Mouse (Mus musculus): ENCODE results near the gene Ptprg. TPM values are rescaled to one million over a fixed set of nuclear protein-coding genes. Genes with fewer than 3 reads are reported as not detected.

Ptprg gene
- polyA plus RNA-seq, 1 experiment from 2014 or later = 47.9 TPM

DNA sequence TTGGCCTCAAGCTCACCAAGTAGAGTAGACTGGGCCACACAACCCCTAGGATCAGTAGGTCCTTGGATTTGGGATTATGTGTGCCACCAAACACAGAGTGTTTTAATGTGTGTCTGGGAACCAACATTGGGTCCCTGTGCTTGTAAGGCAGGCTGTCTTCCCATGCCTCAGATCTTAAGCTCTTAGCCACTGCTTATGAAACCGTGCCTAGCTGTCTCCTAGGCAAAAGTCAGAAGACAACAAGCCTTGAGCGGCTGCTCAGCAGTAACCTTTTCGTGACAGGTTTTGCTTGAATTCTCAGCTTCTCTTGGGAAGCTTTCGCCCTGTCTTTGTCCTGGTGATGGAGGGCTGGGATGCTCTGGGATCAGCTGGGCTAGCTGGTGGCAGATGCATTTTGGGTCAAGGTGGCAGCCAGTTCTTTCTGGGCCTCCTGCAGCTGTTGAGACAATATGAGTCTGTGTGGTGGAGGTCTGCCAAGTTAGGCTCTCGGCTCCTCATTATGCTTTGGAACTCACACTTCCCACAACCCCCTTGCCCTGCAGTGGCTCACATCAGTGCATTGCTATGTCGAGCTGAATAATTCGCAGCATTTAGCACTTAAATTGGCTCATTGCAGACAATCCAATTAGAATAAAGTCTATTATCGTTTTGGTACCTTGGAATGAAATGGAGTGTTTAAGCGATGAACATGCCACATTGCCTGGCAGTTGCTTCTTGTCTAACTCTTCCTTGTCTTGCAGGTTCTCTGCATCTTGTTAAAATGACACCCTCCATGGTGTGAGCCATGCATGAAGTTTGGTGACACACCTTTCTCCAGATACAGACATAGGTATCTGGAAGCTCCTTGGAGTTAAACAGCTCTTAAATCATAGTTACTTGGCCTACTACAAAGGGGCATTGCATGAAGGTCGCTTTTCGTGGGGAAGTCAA is 321.9 kb downstream of the Ptprg start:
- no peak overlapping the region for H3K4me2 ChIP-seq (replicated peaks)
- peaks cover 31% of the 10 kb centered on the region for H3K4me1 ChIP-seq
- no peak overlapping the region for H3K9ac ChIP-seq
- H3K27me3 ChIP-seq = no peaks in the 10 kb centered on the region
- no peak overlapping the region for H3K27ac ChIP-seq
- ATAC-seq (ENCODE audit: insufficient number of reproducible peaks, insufficient read depth, low FRiP score, low TSS enrichment) = no peak
- 84% methylated on average over 11 of the region's 11 CpGs for WGBS
- H3K36me3 ChIP-seq = no peaks in the 10 kb centered on the region
- H3K4me3 ChIP-seq = no peak overlapping the region
- no peaks in the 10 kb centered on the region for H3K9me3 ChIP-seq

DNA sequence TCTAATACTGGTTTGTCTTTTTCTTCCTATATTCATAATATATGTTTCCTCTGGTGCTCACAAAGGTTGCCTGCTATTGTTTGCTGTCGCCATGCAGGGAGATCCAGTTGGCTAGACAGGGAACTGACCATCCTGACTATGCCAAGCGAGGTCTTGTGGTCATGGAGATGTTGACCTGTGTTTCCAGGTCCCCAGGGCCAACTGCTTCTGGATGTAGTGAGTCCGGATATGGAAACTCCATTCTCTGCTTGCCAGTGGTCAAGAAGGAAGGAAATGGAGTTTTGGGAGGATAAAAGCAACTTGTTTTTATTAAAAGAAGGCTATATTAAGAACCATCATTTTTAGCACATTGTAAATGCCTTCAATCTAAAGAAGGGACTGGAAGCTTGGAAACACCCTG is 327.8 kb downstream of the Ptprg start:
- Histone ChIP-seq H3K4me2 (replicated peaks) (no peak overlapping the region), H3K4me3 (no peak overlapping the region), H3K27ac (no peak overlapping the region), H3K4me1 (peaks cover 35% of the 10 kb centered on the region), H3K27me3 (no peaks in the 10 kb centered on the region), H3K9ac (no peak overlapping the region), H3K9me3 (no peaks in the 10 kb centered on the region), H3K36me3 (no peaks in the 10 kb centered on the region)
- WGBS = 76% methylated on average over 3 of the region's 3 CpGs
- ATAC-seq (ENCODE audit: insufficient number of reproducible peaks, insufficient read depth, low FRiP score, low TSS enrichment) = no peak

DNA sequence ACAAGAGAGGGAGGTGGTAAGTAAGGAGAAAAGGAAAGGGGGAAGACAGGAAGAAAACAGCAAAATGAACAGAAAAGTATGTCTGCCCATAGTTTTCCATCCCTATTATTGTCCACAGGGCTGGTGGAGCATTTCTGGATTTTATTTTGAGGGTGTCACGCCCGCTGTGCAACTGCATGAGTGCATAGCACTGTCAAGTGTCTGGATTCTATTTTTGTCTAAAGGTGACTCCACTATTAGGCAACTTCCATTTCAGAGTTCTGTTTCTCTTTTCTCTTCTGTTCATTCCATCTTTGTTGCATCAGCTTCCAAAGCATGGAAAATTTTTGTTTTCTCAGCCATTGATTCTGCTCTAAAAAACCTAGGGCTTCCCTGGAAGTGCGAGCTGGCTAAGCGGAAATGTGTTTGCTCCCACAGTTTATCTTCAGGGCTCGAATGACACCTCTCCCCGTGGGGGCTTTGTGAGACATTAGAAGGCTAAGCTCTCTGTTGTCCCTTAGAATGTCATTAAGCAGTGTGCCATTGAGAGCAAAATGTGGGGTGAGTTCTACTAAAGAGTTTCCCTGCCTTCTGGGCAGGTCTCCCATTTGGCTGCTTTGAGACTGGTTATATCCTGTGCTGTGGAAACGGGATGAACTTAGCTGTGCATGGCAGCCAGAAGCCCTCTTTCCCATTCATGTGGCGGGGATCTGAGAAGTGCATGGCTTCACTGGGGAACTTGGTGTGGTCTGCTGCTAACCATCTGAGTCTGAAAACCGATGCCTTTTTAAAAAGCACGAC is 330.0 kb downstream of the Ptprg start:
- H3K27ac ChIP-seq = 0 out of 2 replicates have a peak overlapping the region, but pooled peaks have one; percentile 47
- no peak overlapping the region for H3K9ac ChIP-seq
- ATAC-seq (ENCODE audit: insufficient number of reproducible peaks, insufficient read depth, low FRiP score, low TSS enrichment) = no peak
- no peaks in the 10 kb centered on the region for H3K9me3 ChIP-seq
- no peak overlapping the region for H3K4me3 ChIP-seq
- peak overlapping the region; percentile 1; the same call in 1 of the 2 replicates for H3K4me2 ChIP-seq (replicated peaks)
- WGBS = 21% methylated on average over 10 of the region's 10 CpGs
- no peaks in the 10 kb centered on the region for H3K36me3 ChIP-seq
- no peaks in the 10 kb centered on the region for H3K27me3 ChIP-seq
- H3K4me1 ChIP-seq = peaks cover 35% of the 10 kb centered on the region

DNA sequence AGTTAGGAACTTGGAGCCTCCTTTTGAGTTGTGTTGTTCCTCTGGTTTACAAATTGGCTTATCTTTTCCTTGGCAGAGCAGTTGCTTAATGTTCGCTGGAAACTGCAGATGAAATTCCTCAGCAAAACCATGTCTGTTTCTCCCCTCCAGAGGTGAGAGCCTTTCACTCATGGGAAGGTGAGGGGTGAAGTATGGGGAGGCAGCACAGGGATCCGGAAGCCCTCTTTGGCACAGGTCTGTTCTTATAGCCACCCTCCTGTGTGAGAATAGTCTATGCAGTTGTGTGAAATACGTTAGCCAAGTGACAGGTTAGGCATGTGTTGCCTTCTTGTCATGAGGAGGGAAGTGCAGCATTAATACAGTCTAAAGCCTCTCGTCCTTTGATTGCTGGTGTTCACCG is 330.7 kb downstream of the Ptprg start:
- peak overlapping the region; percentile 72; the same call in 1 of the 2 replicates for H3K27ac ChIP-seq
- 43% methylated on average over 5 of the region's 5 CpGs for WGBS
- H3K4me1 ChIP-seq = peaks cover 34% of the 10 kb centered on the region
- no peak for ATAC-seq (ENCODE audit: insufficient number of reproducible peaks, insufficient read depth, low FRiP score, low TSS enrichment)
- peak overlapping the region; percentile 1; the same call in 1 of the 2 replicates for H3K4me2 ChIP-seq (replicated peaks)
- H3K27me3 ChIP-seq = no peaks in the 10 kb centered on the region
- H3K9me3 ChIP-seq = no peaks in the 10 kb centered on the region
- no peak overlapping the region for H3K4me3 ChIP-seq
- H3K36me3 ChIP-seq = no peaks in the 10 kb centered on the region
- H3K9ac ChIP-seq = no peak overlapping the region

DNA sequence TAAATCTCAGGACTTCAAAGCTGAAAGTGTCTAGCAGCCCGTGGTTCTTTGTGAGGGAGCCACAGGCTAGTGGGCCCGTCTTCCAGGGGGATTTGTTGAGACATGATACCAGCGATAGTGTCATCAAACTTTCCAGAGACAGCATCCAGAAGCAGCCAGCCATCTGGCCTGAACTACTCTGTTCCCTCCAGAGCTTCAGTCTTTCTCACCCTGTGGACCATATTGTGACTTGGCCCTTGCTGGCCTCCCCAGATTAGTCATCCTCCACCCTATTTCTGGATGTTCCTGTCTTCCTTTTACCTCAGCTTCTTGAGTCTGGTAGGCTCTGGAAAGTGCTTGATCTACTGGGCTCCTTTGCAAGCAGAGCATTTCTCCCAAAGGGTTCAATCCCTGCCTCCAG is 333.1 kb downstream of the Ptprg start:
- H3K9ac ChIP-seq = no peak overlapping the region
- WGBS = 78% methylated on average over 3 of the region's 3 CpGs
- no peaks in the 10 kb centered on the region for H3K36me3 ChIP-seq
- H3K27me3 ChIP-seq = no peaks in the 10 kb centered on the region
- H3K4me2 ChIP-seq (replicated peaks) = no peak overlapping the region
- no peaks in the 10 kb centered on the region for H3K9me3 ChIP-seq
- no peak overlapping the region for H3K27ac ChIP-seq
- H3K4me3 ChIP-seq = no peak overlapping the region
- ATAC-seq (ENCODE audit: insufficient number of reproducible peaks, insufficient read depth, low FRiP score, low TSS enrichment) = no peak
- peaks cover 22% of the 10 kb centered on the region for H3K4me1 ChIP-seq

DNA sequence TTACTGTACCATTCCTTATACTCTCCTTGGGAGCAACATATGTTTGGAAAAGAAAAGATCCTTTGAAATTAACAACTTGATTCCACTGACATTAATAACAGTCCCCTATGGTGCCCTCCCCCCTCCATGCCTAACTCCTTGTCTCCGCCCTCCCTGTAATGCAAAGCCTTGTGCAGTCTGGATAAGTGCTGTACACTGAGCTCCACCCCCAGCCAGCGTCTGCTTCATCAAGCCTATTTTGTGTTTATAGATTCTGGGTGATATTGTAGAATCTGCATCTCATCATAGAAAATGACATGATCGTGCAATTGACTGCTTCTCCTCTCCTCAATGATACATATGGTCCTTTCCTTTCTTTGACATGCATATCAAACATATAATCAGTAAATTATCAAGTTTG is 337.6 kb downstream of the Ptprg start:
- H3K9ac ChIP-seq = no peak overlapping the region
- H3K4me2 ChIP-seq (replicated peaks) = no peak overlapping the region
- H3K4me3 ChIP-seq = no peak overlapping the region
- H3K27me3 ChIP-seq = no peaks in the 10 kb centered on the region
- no peaks in the 10 kb centered on the region for H3K36me3 ChIP-seq
- H3K4me1 ChIP-seq = 0 out of 2 replicates have a peak, but pooled peaks cover 8% of the 10 kb centered on the region
- ATAC-seq (ENCODE audit: insufficient number of reproducible peaks, insufficient read depth, low FRiP score, low TSS enrichment) = no peak
- no peaks in the 10 kb centered on the region for H3K9me3 ChIP-seq
- whole genome bisulfite sequencing = 63% methylated on average over 3 of the region's 3 CpGs
- H3K27ac ChIP-seq = no peak overlapping the region

DNA sequence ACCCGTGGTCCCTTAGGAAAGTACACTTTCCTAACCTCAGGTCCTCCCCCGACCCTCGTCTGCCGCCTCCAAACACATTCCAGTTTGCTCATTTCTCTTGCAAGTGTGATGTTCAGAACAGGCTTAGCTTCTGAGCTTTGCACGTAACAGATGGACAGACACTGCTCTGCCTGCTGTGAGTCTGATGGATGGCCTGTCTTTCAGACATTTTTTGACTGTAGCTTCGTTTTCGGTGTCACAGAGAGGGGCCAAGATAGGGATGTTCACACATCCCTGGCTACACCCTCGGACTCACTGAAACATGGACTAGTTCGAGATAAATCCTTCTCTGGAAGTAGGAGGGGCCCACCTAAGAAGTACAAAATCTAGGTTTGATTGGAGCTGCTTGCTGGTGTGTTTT is 339.3 kb downstream of the Ptprg start:
- Histone ChIP-seq H3K27me3 (no peaks in the 10 kb centered on the region), H3K27ac (no peak overlapping the region), H3K4me1 (0 out of 2 replicates have a peak, but pooled peaks cover 8% of the 10 kb centered on the region), H3K9ac (no peak overlapping the region), H3K36me3 (no peaks in the 10 kb centered on the region), H3K4me2 (replicated peaks) (no peak overlapping the region), H3K4me3 (no peak overlapping the region), H3K9me3 (no peaks in the 10 kb centered on the region)
- 64% methylated on average over 9 of the region's 9 CpGs for WGBS
- no peak for ATAC-seq (ENCODE audit: insufficient number of reproducible peaks, insufficient read depth, low FRiP score, low TSS enrichment)

DNA sequence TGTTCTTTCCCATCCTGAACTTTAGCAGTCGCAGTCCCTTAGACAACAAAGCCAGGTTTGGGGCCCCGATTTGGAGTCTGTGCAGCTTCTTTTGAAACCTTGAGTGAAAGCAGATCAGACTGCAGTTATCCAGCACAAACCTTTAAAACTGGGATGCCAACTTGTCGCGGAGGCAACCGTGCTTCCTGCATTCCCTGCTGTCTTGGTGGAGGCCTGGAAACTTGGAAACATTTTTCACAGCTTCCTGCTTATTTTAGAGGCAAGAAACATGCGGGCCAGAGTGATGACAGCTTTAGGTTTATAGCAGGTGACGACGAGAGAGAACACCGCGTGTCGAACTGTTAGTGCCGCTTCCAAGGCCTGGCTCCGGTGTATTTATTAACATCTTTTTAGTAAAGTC is 342.2 kb downstream of the Ptprg start:
- Histone ChIP-seq H3K9ac (no peak overlapping the region), H3K27me3 (no peaks in the 10 kb centered on the region), H3K4me3 (no peak overlapping the region), H3K36me3 (no peaks in the 10 kb centered on the region), H3K4me1 (0 out of 2 replicates have a peak, but pooled peaks cover 8% of the 10 kb centered on the region), H3K4me2 (replicated peaks) (no peak overlapping the region), H3K9me3 (no peaks in the 10 kb centered on the region), H3K27ac (no peak overlapping the region)
- WGBS = 79% methylated on average over 13 of the region's 13 CpGs
- no peak for ATAC-seq (ENCODE audit: insufficient number of reproducible peaks, insufficient read depth, low FRiP score, low TSS enrichment)

DNA sequence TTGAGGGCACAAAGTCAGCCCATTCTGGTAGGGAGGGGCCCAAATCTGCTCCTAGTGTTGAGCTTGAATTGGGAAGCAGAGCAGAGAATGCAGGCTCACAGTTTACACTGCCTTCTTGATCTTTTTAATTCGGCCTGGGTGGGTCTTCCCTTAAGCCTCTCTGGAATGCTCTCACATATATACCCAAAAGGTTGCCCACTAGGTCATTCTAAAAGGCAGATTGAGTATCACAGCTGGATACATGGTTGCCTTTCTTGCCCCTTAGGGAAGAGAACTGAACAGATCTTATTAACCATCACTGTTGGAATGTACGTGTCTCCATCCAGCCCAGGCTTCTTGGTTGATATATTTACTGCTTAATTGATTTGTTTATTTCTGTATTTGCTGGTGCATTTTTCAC is 349.5 kb downstream of the Ptprg start:
- no peaks in the 10 kb centered on the region for H3K27me3 ChIP-seq
- H3K9me3 ChIP-seq = no peaks in the 10 kb centered on the region
- no peaks in the 10 kb centered on the region for H3K36me3 ChIP-seq
- WGBS = 40% methylated on average over 2 of the region's 2 CpGs
- H3K9ac ChIP-seq = no peak overlapping the region
- H3K27ac ChIP-seq = no peak overlapping the region
- no peak overlapping the region for H3K4me3 ChIP-seq
- H3K4me2 ChIP-seq (replicated peaks) = no peak overlapping the region
- ATAC-seq (ENCODE audit: insufficient number of reproducible peaks, insufficient read depth, low FRiP score, low TSS enrichment) = no peak
- no peaks in the 10 kb centered on the region for H3K4me1 ChIP-seq

DNA sequence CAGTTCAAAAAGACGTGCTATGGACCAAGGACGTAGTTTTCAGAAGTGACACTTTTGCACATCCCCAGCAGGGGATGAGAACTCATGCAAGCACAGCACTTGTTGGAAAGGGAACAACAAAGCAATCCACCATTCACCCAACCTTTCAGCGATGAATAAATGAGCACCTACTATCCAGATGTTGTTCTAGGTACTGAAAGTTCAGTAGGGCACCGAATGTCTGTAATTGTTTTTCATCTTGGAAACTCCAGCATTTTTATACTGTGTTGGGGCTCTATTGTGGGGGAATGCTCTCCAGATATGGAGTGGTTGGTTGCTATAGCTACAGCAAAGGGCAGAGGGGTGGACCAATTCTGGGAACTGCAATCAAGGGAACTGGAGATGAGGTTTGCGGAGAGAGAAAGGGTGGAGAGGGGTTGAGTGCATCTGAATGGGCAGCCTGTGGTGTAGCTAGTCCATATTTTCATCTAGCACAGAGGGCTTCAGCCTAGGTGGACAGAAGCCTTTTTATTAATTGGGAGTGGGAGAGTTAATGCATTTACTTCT is 352.9 kb downstream of the Ptprg start:
- H3K36me3 ChIP-seq = no peaks in the 10 kb centered on the region
- no peaks in the 10 kb centered on the region for H3K27me3 ChIP-seq
- no peak overlapping the region for H3K4me2 ChIP-seq (replicated peaks)
- ATAC-seq (ENCODE audit: insufficient number of reproducible peaks, insufficient read depth, low FRiP score, low TSS enrichment) = no peak
- no peak overlapping the region for H3K9ac ChIP-seq
- no peaks in the 10 kb centered on the region for H3K9me3 ChIP-seq
- no peak overlapping the region for H3K27ac ChIP-seq
- 71% methylated on average over 5 of the region's 5 CpGs for WGBS
- H3K4me1 ChIP-seq = no peaks in the 10 kb centered on the region
- H3K4me3 ChIP-seq = no peak overlapping the region

DNA sequence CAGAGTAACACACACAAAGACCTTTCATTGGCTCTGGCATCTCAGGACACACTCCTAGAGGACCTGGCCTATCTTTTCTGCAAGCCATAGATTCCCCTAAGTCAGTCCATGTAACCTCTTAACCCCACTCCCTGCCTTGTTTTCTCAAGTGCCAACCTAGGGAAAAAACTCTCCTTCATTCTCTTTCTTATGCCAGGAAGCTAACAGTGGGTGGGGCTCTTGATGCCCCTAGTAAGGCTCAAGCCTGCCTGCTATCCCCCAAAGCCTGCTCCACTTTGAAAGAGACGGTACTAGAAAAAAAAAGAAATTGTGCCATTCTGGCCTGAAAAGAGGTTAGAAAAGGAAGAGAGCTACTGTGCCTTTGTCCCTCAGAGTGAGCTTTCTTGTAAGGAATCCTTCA is 358.9 kb downstream of the Ptprg start:
- Histone ChIP-seq H3K9me3 (no peaks in the 10 kb centered on the region), H3K4me1 (no peaks in the 10 kb centered on the region), H3K9ac (no peak overlapping the region), H3K27ac (no peak overlapping the region), H3K36me3 (no peaks in the 10 kb centered on the region), H3K27me3 (no peaks in the 10 kb centered on the region), H3K4me3 (no peak overlapping the region), H3K4me2 (replicated peaks) (no peak overlapping the region)
- WGBS = 82% methylated on average over 1 of the region's 1 CpGs
- no peak for ATAC-seq (ENCODE audit: insufficient number of reproducible peaks, insufficient read depth, low FRiP score, low TSS enrichment)
